Mouse (Mus musculus): ENCODE measurements at regions not wholly inside any gene's neighbourhood (a gene's known extent, or its start where the extent isn't known, plus 50 kb on each side); places are given as distances from the start of the nearest gene placed in this dataset.

DNA sequence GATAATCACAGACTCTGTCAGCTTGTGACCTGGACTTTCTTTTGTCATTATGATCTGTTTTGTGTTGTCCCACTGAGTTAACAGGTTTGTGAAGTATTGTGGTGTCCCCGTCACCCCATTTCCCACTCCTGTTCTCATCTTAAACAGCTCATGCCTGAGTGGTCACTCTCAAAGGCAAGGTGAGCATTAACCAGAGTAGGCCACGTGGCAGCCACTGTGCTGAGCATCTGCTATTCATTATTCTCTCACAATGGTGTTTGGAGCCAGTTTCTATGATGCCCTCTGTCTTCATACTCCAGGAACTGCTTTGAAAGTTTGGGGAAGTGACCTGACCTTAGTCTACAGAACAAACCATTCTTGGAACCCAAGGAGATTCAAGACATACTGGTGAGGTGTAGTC lies 198.9 kb upstream of the Gm37988 start:
- TF ChIP-seq POLR2A (IDR thresholded peaks at IDR 0.05; ENCODE audit: insufficient read depth, low read depth, low read length): no peak
- no peak for TF ChIP-seq EP300 (IDR thresholded peaks at IDR 0.05; ENCODE audit: insufficient read depth, low read depth, low read length)
- no peak for TF ChIP-seq CTCF (IDR thresholded peaks at IDR 0.05)

All from heart, adult 2 months (tissue).